Mouse (Mus musculus): ENCODE data around the gene Stk38l. TPM values are rescaled to one million over a fixed set of nuclear protein-coding genes. Genes with fewer than 3 reads are reported as not detected.

Stk38l gene
- total RNA-seq (2022), result 10 to 100 TPM; 12.6 to 13.9 (median 13.2) TPM

DNA sequence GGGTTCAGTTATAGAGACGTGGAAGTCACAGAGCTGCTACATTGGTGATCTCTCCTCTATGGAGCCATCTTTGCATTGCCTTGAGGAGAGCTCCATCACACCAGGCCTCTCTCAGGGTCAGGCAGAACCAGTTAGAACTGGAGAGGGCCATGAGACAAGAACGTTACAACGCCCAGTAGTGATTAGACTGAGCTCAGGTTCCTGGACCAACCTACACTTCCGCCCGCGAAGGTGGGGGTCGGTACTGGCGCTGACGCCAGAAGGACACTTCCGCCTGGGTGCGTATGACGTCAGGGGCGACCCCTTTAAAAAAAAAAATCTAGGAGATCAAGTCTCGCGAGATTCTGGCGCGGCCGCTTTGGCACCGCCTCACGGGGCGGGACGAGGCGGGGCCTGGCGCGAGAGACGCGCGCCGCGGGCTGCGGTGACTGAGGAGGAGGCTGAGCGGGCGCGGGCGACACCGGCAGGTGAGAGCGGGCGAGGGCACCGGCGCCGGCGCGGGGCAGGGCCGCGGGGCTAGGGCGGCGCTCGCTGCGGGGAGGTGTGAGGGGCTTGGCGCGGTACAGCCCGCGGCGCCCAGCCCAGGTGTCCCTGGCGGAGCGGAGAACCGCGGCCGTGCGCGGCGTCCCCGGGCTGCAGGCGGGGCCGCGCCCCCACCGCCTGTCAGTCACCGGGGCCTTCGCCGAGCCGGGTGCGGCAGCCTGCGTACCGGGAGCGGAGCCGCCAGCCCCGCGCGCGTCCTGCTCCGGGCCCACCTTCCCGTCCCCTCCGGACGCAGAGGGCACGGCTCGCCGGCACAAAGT, at the start of gene Stk38l:
Stk38l (plus strand) TSS at position 415 of the 803 bp plus-strand sequence.
- peak; percentile 92 for DNase-seq (ENCODE audit: low spot score)

DNA sequence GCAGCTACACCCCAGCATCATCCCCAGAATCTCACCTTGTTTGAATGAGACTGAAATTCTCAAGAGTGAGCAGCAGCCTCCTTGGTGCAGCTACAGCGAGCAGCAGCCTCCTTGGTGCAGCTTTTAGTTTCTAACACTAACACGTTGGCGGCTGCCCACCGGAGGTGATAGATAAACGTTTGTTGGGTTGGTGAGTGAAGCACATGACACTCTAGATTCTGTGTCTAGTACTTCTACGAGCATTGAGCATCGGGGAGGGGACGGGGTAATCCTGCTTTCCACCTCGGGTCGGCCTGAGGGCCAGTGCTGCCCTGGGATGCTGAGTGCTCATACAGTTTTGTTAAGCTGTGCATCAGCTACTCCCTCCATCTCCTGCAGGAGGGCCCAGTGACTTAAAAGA, 47.9 kb upstream of the Stk38l start:
- DNase-seq (ENCODE audit: low spot score), result no peak

DNA sequence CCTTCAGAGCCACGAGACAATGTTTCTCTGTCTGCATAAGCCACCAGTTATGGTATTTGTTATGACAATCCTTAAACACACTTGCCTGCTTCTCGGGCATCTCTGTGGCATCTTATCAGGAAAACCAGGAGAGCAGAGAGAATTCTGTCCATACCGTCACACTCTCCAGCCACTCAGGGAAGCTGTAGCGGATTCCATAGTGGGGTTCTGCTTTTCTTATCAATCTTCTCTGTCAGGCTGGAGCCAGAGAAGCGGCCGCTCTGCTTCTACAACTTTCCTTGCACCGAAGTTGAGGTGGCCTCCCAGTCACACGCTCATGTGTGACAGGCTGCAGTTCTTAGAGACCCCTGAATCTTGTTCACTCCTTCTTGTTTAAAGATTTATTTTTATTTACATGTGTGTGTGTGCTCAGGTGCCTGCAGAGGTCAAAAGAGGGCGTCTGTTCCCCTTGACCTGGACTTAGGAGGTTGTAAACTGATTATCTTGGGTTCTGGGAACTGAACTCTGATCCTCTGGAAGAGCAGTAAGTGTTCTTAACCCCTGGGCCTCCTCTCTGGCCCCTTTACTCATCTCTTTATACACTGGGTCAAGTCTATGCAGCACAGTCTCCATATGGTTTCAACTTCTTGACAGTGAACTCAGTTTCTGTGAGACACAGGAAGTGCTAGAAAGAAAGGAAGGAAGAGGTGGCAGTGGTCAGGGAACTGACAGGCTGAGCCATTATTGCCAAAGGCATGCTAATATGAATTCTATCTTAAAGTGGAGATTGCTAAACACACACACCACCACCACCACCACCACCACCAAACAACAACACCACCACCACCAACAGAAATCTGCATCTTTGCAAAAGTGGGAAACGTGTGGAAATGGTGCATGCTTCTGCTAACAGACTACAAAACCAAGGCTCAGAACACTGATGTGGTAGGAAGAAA, 46.4 kb upstream of the Stk38l start:
- no peak for DNase-seq (ENCODE audit: low spot score)

DNA sequence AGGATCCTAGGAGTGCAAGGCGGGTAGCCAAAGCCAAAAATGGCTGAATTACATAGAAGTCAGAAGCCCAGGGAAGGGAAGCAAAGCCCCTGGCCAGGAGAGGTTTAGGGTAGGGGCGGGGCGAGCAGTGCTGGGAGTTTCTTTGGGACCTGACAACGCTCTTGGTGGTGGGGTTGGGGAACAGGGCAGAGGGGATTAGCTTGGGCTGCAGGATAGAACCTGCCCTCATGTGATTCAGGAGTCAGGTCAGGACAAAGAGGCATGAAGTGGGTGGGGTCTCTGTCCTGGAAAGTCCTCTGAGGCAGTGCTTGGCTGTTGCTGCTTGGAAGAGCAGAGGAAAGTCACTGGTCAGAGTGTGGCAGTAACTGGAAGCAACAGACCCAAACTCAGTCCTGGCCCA, 40.9 kb upstream of the Stk38l start:
- no peak for DNase-seq (ENCODE audit: low spot score)

DNA sequence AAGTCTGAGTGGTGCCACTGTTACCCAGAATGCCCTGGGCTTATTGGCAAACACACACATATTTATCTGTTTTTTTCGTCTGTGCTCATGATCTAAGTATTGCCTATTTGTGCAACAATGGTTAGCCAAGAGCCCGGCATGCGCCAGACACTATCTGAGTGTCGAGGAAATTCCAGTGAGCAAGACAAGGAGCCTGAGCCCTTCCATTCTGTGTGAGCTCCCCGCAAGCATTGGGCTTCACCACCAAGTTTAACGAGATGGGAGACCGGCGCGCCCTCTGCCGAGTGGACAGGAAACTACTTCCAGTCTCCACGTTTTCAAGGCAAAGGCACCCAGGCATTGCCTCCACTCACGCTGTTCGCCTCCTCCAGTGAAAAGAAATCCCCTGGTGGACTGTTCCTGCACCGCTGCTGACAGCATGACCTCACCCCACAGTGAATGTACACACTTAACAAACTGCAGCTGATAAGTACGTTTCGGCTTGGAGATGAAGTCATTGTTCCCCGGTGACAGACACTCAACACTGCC, 39.0 kb upstream of the Stk38l start:
- peak; percentile 79 for DNase-seq (ENCODE audit: low spot score)

DNA sequence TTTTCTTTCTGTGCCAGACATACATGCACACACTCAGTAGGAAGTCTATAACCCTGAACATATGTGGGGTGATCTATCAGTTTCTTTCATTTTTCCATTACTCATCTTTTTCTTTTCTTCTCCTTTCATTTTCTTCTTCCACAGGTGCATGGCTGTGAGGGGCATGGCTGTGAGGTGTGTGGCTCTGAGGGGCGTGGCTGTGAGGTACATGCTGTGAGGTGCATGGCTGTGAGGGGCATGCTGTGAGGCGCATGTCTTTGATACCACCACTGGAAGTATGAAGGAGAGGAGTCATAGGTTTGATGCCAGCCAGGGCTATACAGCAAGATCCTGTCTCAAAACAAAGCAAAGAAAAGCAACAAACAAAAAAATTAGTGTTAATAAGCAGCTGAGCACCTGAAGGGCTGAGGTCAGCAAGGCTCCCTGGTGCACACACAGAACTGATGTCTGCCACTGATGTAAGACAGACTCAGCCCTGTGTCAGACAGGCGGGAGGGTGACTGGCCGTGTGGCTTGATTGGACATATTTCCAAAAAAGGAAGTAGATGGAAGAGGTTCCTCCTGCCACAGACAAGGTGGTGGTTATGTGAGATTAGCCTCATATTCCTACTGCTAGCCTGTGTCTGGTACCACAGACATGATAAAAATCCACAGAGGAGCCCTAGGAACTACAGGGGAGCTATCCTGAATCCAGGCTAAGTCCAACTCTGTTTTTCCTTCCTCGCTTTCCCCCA, 38.2 kb upstream of the Stk38l start:
- DNase-seq (ENCODE audit: low spot score), result no peak

DNA sequence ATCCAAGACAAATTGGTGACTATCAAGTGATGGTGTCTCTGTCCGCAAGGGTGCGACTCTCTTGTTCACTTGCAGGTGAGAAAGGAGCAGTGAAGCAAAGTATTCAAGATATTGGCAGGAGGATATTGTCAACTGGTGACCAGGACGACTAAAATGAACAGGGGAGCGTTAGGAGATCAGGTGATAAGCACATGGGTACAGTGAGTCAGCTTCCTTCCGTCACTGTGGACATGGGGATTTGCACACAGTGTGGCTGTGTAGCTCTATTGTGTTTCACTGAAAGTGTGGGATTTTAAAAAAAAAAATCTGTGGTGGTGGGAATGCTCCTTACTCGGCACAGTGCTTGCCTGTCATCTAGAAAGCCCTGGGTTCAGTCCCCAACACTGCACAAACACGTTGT, 36.8 kb upstream of the Stk38l start:
- no peak for DNase-seq (ENCODE audit: low spot score)

DNA sequence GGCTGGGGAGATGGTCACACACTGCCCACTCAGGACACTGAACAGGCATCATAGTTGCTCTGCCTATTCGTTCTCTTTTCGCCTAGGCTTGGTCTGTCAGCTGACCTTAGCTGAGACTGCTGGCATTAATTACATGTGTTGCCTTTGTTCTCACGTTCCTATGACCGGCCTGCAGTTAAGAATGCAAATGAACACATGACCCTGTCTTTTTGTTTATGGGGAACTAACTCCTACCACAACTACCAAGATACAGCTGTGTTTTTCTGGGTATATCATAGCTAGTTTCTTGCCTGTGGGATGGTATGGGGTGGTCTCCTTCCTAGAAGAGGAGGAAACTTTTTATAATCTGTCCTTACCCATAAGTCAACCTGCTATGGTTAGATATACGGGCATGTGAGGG, 35.9 kb upstream of the Stk38l start:
- no peak for DNase-seq (ENCODE audit: low spot score)

DNA sequence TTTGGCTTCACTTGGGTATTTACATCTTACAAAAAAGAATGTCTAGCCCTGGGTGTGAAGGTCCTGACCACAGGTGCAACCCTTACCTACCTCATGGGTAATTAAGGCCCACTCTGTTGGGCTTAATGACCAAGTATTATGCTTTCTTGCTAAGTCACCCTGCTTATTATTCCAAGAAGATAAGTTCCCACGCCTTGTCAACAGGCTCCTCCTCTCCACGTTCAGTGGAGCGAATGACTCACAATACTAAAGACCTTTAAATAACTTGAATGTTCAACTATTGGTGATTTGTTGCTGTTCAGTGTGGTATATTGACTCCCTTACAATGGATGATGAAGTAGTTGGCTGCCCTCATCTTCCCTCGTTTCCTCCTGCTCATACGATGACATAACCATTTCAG, 27.0 kb upstream of the Stk38l start:
- no peak for DNase-seq (ENCODE audit: low spot score)

DNA sequence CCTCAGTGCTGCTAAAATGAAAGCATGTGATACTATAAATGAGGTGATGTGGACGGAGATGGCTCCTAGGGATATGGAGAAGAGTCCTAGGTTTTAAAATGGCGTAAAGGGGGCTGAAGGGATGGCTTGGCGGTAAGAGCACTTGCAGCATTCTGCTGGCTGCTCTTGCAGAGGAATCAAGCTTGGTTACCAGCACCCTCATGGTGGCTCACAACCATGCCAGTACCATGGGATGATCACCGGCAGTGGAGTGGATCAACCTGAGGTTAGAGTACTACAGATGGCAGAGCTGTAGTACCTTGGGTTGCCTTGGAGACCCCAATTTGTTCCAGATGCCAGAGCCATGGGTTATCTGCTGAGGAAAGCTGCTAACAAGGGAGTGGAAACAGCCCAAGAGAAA, 26.4 kb upstream of the Stk38l start:
- no peak for DNase-seq (ENCODE audit: low spot score)

DNA sequence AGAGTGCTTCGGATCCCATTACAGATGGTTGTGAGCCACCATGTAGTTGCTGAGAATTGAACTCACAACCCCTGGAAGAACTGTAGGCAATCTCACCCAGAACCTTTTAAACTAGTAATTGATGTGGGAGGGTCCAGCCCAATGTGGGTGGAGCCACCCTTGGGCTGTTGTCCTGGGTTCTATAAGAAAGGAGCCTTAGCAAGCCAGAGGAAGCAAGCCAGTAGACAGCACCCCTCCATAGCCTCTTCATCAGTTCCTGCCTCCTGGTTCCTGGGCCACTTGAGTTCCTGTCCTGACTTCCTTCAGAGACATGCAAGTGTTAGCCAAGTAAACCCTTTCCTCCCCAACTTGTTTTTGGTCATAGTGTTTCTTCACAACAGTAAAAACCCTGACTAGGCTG, 24.3 kb upstream of the Stk38l start:
- DNase-seq (ENCODE audit: low spot score), result no peak

DNA sequence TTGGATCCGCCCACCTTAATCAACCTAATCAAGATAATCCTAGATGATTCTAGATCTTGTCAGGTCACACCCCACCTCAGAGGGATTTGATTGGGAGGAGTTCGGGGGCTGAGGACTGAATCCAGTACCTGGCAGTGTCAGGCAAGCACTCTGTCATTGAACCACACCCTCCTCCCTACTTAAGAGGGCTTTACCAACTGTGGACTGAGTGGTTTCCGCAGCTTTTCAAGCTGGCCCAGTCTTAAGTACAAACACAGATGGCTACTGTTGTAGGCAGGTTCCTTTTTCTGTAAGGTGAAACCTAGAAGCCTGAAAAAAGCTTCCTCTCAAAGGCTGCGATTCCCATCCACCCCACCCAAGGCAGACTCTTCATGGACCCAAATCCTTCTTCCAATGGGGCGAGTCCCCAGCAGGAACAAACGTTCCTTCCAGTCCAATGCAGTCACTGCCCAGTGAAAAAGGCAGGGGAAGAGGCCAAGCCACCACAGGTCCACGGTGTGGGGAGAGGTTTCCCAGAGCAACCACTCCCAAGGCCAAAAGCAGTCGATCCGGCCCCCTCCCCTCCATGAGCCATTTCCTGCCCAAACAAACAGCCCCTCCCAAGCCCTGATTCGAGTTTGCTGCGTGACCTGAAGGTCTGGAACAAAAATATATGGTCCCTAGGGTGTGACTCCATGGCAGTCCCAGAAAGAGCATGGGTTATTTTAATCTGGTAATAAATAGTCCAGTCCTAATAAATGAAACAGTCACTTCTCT, 22.5 kb upstream of the Stk38l start:
- peak; percentile 77 for DNase-seq (ENCODE audit: low spot score)

DNA sequence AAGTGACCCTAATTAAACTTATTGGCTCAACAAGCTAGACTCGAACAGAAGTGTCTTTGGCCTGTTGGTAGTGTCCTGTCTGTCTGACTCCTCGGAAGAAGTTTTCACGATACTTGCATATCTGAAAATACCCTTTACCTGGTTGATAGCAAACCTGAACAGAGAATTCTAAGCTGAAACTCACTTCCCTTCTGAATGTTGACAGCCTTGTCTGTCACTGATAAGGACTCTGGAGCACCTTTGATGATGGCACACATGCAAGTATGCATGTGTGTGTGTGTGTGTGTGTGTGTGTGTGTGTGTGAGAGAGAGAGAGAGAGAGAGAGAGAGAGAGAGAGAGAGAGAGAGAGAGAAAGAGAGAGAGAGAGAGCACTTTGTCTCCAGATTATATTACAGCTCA, 21.4 kb upstream of the Stk38l start:
- DNase-seq (ENCODE audit: low spot score), result no peak

DNA sequence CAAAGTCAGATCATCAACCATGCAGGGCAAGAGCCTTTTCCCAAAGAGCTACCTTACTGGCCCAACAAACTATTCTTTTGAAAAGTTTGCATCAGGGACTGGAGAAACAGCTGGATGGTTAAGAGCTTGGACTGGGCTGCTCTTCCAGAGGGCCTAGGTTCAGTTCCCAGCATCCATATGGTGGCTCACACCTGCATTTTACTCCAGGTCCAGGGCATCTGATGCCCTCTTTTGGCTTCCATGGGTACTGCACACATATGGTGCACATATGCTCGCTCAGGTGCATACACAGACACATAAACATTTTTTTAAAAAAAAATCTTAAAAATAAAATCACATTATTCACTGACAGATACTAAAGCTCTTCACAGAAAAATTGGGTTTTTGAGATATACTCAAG, 19.2 kb upstream of the Stk38l start:
- no peak for DNase-seq (ENCODE audit: low spot score)

DNA sequence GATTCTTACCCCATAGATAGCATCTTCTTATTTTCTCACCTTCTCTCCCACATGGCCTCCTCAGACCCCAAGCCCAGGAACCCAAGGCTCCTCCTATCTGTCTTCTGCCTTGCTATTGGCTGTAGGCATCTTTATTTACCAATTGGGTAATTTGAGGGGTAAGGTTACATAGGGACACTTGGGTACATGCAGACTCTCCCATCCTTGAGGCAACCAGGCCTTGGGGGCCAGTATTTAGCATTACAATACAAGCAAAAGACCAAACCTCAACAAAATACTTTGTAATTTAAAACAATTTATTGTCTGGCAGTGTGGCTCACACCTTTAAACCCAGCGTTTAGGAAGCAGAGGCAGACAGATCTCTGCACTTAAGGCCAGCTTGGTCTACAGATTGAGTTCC, 5.2 kb upstream of the Stk38l start:
- DNase-seq (ENCODE audit: low spot score), result no peak

DNA sequence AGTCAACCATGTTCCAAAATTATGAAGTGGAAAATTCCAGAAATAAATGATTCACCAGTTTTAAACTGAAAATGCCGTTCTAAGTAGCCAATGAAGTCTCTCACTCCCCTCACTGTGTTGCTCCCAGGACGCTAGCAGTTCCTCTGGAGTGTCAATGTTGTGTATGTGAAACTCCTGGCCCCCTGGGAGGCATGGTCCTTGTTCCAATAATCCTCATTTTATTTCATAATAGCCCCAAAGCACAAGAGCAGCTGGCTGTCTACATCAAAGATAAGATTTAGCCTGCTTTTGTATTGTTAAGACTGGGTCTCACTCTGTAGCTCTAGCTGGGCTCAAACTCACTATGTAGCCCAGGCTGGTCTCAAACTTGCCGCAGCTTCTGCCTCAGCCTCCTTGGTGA, 990 bp upstream of the Stk38l start:
- no peak for DNase-seq (ENCODE audit: low spot score)

DNA sequence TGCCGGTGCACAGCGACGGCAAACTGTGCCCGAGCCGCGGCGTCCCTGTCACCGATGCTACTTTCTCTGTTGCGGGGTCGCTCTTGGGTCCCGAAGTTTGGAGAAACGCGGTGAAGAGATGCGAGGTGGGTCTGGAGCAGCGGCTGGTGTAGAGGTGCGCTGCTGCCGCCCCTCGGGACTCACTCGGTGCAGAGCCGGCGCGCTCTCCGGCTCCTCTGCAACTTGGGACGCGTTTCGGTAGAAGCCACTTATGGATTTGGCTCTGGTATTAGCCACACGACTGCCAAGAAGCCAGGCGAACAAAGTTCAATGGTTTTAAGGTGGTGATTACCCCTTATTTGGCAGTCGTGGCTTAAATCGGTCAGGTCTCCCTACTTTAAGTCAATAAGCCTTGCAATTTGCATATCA, 593 bp downstream of the Stk38l start:
- peak; percentile 21 for DNase-seq (ENCODE audit: low spot score)

DNA sequence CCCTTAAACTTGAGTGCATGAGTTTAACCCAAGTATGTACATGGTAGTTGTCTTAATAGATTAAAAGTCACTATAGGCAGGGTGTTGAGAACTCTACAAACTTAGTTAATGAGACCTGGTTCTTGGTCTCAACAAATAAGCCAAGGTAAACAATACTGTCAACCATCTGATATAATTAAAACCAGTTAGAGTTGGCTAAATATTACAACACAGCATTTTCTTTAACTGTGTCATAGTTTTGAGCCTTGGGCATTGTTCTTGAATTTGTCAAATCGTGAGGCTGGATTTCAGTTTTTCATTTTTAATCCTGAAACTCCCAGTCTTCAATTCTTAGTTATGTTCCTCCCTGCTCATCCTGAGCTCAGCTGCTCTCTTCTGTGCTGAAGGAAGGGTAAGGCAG, 6.2 kb downstream of the Stk38l start:
- DNase-seq (ENCODE audit: low spot score), result no peak

DNA sequence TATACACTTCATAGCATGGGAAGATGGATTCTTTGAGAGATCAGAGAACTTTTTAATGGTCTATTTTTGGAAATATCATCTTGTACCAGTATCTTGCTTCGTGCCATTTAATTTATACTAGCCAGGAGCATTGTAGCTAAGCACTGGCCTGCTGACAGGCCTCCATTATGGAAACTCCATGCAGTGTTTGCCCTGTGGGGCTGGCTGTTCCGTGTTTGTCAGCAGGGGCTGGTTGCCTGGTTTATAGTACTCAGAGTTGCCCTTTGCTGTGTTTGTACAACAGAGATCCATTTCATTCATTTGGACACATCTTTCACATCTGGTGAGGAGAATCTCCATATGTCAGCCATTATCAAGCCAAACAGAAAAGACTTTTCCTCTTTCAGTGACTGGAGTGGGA, 6.9 kb downstream of the Stk38l start:
- DNase-seq (ENCODE audit: low spot score), result no peak

DNA sequence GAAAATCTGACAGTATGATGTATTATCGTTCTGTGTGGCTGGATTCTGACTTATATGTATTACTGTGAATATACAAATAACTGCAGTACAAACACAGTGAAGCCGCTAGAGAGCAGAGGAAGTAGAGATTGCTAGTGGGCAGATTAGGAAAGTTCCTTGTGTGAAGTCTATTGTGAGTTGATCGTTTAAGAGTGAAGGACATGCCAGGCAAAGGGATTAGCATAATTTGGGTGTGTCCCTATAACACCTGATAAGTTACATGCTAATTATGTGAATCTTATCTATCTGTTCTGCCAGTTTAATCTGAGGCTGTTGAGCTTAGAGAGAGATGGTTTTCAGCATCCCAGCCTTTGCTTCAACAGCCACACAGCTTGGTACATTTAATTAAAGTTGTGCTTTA, 7.4 kb downstream of the Stk38l start:
- DNase-seq (ENCODE audit: low spot score), result no peak

DNA sequence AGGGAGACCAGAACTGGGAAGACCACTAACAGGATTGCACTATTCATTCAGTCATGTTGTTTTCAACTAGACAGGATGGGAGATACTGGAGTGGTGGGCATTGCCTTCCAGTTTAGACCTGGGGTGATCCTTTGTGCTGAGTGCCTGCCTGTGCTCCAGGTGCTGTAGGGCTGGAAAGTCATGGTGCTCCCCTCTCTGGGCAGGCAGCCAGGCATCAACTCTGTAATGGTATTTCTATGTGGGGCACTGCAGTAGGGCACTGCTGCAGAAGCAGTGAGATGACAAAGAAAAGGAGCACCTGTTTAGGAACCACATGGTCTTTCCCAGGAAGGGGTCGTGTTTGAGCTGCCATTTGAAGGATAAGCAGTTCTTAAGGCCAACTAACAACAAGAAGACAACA, 7.9 kb downstream of the Stk38l start:
- DNase-seq (ENCODE audit: low spot score), result no peak
